Mouse (Mus musculus) cerebellum, adult 2 months (tissue): ENCODE data around the gene Rph3al.

ENCODE experiments used
- CTCF ChIP-seq: fragments of 200-500 bp; IDR thresholded peaks from 2 replicates; pipeline ENCODE4 v1.5.1; 2011; ENCODE audit warnings: low read depth, mild to moderate bottlenecking, control low read depth, low read length, moderate library complexity, borderline replicate concordance; ENCODE audit not compliant: insufficient read depth
- POLR2A ChIP-seq: fragments of 200-500 bp; IDR thresholded peaks from 2 replicates; pipeline ENCODE4 v1.6.1; 2011; ENCODE audit warnings: low read length, control low read depth, borderline replicate concordance; ENCODE audit not compliant: insufficient read depth

DNA sequence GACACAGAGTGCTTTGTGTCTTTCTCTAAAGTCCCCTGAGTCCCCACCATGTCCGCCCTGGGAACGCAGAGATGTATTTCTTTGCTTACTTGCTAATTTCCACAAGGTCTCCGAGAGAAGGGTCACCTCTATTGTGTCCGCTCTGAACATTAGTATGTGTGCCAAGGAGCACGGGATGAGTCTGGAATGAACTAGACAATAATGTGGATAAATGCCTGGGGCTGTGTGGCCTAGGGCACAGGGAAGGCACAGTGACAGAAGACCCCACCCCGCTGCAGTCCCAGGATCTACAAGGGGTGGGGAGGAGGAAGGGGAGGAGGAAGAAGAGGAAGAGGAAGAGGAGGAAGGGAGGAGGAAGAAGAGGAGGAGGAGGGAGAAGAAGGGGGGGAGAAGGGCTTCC lies 3.8 kb downstream of the Rph3al start:
- TF ChIP-seq CTCF = no peak
- TF ChIP-seq POLR2A = no peak
